Mouse (Mus musculus) embryonic facial prominence, embryonic 13.5 days (tissue): ENCODE measurements at regions not wholly inside any gene's neighbourhood (a gene's known extent, or its start where the extent isn't known, plus 50 kb on each side); places are given as distances from the start of the nearest gene placed in this dataset.
A peak's percentile ranks its signal among the peaks of the same experiment; 100 is the strongest.

Experiments used
- ATAC-seq: fragments of 200-750 bp; cut with Nextera tagmentation; 2 replicates; pipeline ENCODE4 v1.8.0; 2017; ENCODE audit warnings: low read depth; ENCODE audit not compliant: insufficient number of reproducible peaks, insufficient read depth, low FRiP score, low TSS enrichment
- H3K27ac ChIP-seq: fragments of 300-500 bp; sonication (generic); 2 replicates; pipeline ENCODE4 v1.5.1; 2015; ENCODE audit warnings: moderate library complexity, mild to moderate bottlenecking, inconsistent platforms
- H3K27me3 ChIP-seq: fragments of 300-500 bp; sonication (generic); 2 replicates; pipeline ENCODE4 v1.6.1; 2015; ENCODE audit warnings: mild to moderate bottlenecking, inconsistent platforms
- H3K36me3 ChIP-seq: fragments of 300-500 bp; sonication (generic); 2 replicates; pipeline ENCODE4 v1.6.1; 2015; ENCODE audit warnings: mild to moderate bottlenecking, inconsistent platforms
- H3K4me1 ChIP-seq: fragments of 300-500 bp; sonication (generic); 2 replicates; pipeline ENCODE4 v1.6.1; 2015; ENCODE audit warnings: inconsistent platforms
- H3K4me2 ChIP-seq: fragments of 300-500 bp; sonication (generic); 2 replicates; pipeline ENCODE4 v1.6.1; 2015; ENCODE audit warnings: moderate library complexity, mild to moderate bottlenecking, inconsistent platforms
- H3K4me3 ChIP-seq: fragments of 300-500 bp; sonication (generic); 2 replicates; pipeline ENCODE4 v1.5.1; 2015; ENCODE audit warnings: mild to moderate bottlenecking, inconsistent platforms
- H3K9ac ChIP-seq: fragments of 300-500 bp; sonication (generic); 2 replicates; pipeline ENCODE4 v1.6.1; 2015; ENCODE audit warnings: mild to moderate bottlenecking, inconsistent platforms
- H3K9me3 ChIP-seq: fragments of 300-500 bp; sonication (generic); 2 replicates; pipeline ENCODE4 v1.6.1; 2016; ENCODE audit warnings: inconsistent platforms
- WGBS: fragments of 180-500 bp; shearing (Covaris S2); methylation state at CpG from one replicate; pipeline ENCODE4 v1.1.7; 2015; ENCODE audit warnings: mixed read lengths; 5-methylcytosine and 5-hydroxymethylcytosine counted together

GRCm38 (mm10) chr2:17882389-17882788, 114.4 kb downstream of the H2al2a start:
- H3K27ac ChIP-seq, result no peak overlapping the region
- peak; percentile 20; the same call in 1 of the 2 replicates for ATAC-seq
- no peak overlapping the region for H3K9ac ChIP-seq
- no peak overlapping the region for H3K4me2 ChIP-seq
- H3K36me3 ChIP-seq, result no peaks in the 10 kb centered on the region
- H3K4me3 ChIP-seq, result no peak overlapping the region
- WGBS, result 84% methylated on average over 12 of the region's 12 CpGs
- no peaks in the 10 kb centered on the region for H3K9me3 ChIP-seq
- H3K4me1 ChIP-seq, result peaks cover 7% of the 10 kb centered on the region; the same call in 1 of the 2 replicates
- H3K27me3 ChIP-seq, result no peaks in the 10 kb centered on the region

- H3K4me3 ChIP-seq, result no peak overlapping the region
- H3K27me3 ChIP-seq, result no peaks in the 10 kb centered on the region
- 0 out of 2 replicates have a peak overlapping the region, but pooled peaks have one; percentile 48 for H3K27ac ChIP-seq
- H3K4me1 ChIP-seq, result peaks cover 7% of the 10 kb centered on the region; the same call in 1 of the 2 replicates
- no peak overlapping the region for H3K4me2 ChIP-seq
- no peak for ATAC-seq
- H3K9ac ChIP-seq, result no peak overlapping the region
- no peaks in the 10 kb centered on the region for H3K9me3 ChIP-seq
- H3K36me3 ChIP-seq, result no peaks in the 10 kb centered on the region
- WGBS, result 58% methylated on average over 11 of the region's 11 CpGs
Measured at GRCm38 (mm10) chr2:17880800-17881717, 115.7 kb downstream of the H2al2a start.

- ATAC-seq, result no peak
- Histone ChIP-seq H3K9me3 (no peaks in the 10 kb centered on the region), H3K27me3 (no peaks in the 10 kb centered on the region), H3K4me2 (no peak overlapping the region), H3K4me1 (peaks cover 7% of the 10 kb centered on the region; the same call in 1 of the 2 replicates), H3K4me3 (no peak overlapping the region), H3K9ac (no peak overlapping the region), H3K36me3 (no peaks in the 10 kb centered on the region), H3K27ac (no peak overlapping the region)
- 69% methylated on average over 1 of the region's 1 CpGs for WGBS
Measured at GRCm38 (mm10) chr2:17877901-17878300, 118.9 kb downstream of the H2al2a start.

GRCm38 (mm10) chr2:17876942-17877341, 119.8 kb downstream of the H2al2a start:
- H3K4me3 ChIP-seq, result no peak overlapping the region
- peaks cover 7% of the 10 kb centered on the region; the same call in 1 of the 2 replicates for H3K4me1 ChIP-seq
- WGBS, result 83% methylated on average over 3 of the region's 3 CpGs
- no peak for ATAC-seq
- no peak overlapping the region for H3K9ac ChIP-seq
- no peaks in the 10 kb centered on the region for H3K9me3 ChIP-seq
- no peak overlapping the region for H3K4me2 ChIP-seq
- H3K36me3 ChIP-seq, result no peaks in the 10 kb centered on the region
- no peak overlapping the region for H3K27ac ChIP-seq
- H3K27me3 ChIP-seq, result no peaks in the 10 kb centered on the region

GRCm38 (mm10) chr2:17876155-17876554, 120.6 kb downstream of the H2al2a start:
- Histone ChIP-seq H3K4me3 (no peak overlapping the region), H3K4me1 (peaks cover 9% of the 10 kb centered on the region; the same call in 1 of the 2 replicates), H3K9me3 (no peaks in the 10 kb centered on the region), H3K4me2 (no peak overlapping the region), H3K9ac (no peak overlapping the region), H3K27me3 (no peaks in the 10 kb centered on the region), H3K27ac (no peak overlapping the region), H3K36me3 (no peaks in the 10 kb centered on the region)
- WGBS, result 73% methylated on average over 9 of the region's 9 CpGs
- ATAC-seq, result no peak

- Histone ChIP-seq H3K4me3 (no peak overlapping the region), H3K9me3 (no peaks in the 10 kb centered on the region), H3K9ac (no peak overlapping the region), H3K4me2 (no peak overlapping the region), H3K4me1 (peaks cover 26% of the 10 kb centered on the region), H3K36me3 (no peaks in the 10 kb centered on the region), H3K27me3 (no peaks in the 10 kb centered on the region), H3K27ac (no peak overlapping the region)
- ATAC-seq, result no peak
- 28% methylated on average over 2 of the region's 2 CpGs for WGBS
Measured at GRCm38 (mm10) chr2:17870562-17870961, 126.2 kb downstream of the H2al2a start.

- Histone ChIP-seq H3K27ac (no peak overlapping the region), H3K9ac (0 out of 2 replicates have a peak overlapping the region, but pooled peaks have one; percentile 32), H3K4me2 (peak overlapping the region; percentile 7; the same call in 1 of the 2 replicates), H3K36me3 (no peaks in the 10 kb centered on the region), H3K4me1 (peaks cover 26% of the 10 kb centered on the region), H3K27me3 (no peaks in the 10 kb centered on the region), H3K4me3 (no peak overlapping the region), H3K9me3 (no peaks in the 10 kb centered on the region)
- ATAC-seq, result no peak
- WGBS, result 10% methylated on average over 9 of the region's 9 CpGs
Measured at GRCm38 (mm10) chr2:17868145-17868544, 128.6 kb downstream of the H2al2a start.

GRCm38 (mm10) chr2:17867341-17867740, 129.4 kb downstream of the H2al2a start:
- no peak overlapping the region for H3K9ac ChIP-seq
- no peak overlapping the region for H3K4me2 ChIP-seq
- peaks cover 26% of the 10 kb centered on the region for H3K4me1 ChIP-seq
- no peak overlapping the region for H3K4me3 ChIP-seq
- H3K27ac ChIP-seq, result no peak overlapping the region
- H3K27me3 ChIP-seq, result no peaks in the 10 kb centered on the region
- no peak for ATAC-seq
- no peaks in the 10 kb centered on the region for H3K36me3 ChIP-seq
- WGBS, result 61% methylated on average over 3 of the region's 3 CpGs
- H3K9me3 ChIP-seq, result no peaks in the 10 kb centered on the region

GRCm38 (mm10) chr2:17861765-17862495, 130.7 kb upstream of the Nebl start:
- peaks cover 21% of the 10 kb centered on the region for H3K4me1 ChIP-seq
- peak overlapping the region; percentile 12; the same call in 1 of the 2 replicates for H3K4me3 ChIP-seq
- no peaks in the 10 kb centered on the region for H3K36me3 ChIP-seq
- no peak for ATAC-seq
- H3K27ac ChIP-seq, result no peak overlapping the region
- WGBS, result 11% methylated on average over 10 of the region's 10 CpGs
- H3K9ac ChIP-seq, result no peak overlapping the region
- H3K4me2 ChIP-seq, result peak overlapping the region; percentile 49
- no peaks in the 10 kb centered on the region for H3K9me3 ChIP-seq
- no peaks in the 10 kb centered on the region for H3K27me3 ChIP-seq

- H3K27ac ChIP-seq, result no peak overlapping the region
- H3K4me3 ChIP-seq, result no peak overlapping the region
- H3K4me1 ChIP-seq, result peaks cover 21% of the 10 kb centered on the region
- no peaks in the 10 kb centered on the region for H3K27me3 ChIP-seq
- H3K9ac ChIP-seq, result no peak overlapping the region
- WGBS, result 33% methylated on average over 4 of the region's 4 CpGs
- no peak for ATAC-seq
- H3K4me2 ChIP-seq, result peak overlapping the region; percentile 49
- H3K9me3 ChIP-seq, result no peaks in the 10 kb centered on the region
- no peaks in the 10 kb centered on the region for H3K36me3 ChIP-seq
Measured at GRCm38 (mm10) chr2:17860922-17861559, 129.8 kb upstream of the Nebl start.

GRCm38 (mm10) chr2:17859234-17859633, 128.0 kb upstream of the Nebl start:
- Histone ChIP-seq H3K4me1 (peaks cover 21% of the 10 kb centered on the region), H3K9me3 (no peaks in the 10 kb centered on the region), H3K4me2 (no peak overlapping the region), H3K9ac (no peak overlapping the region), H3K27ac (no peak overlapping the region), H3K27me3 (no peaks in the 10 kb centered on the region), H3K36me3 (no peaks in the 10 kb centered on the region), H3K4me3 (no peak overlapping the region)
- 69% methylated on average over 8 of the region's 8 CpGs for WGBS
- ATAC-seq, result no peak
